Mouse (Mus musculus) myocyte (in vitro differentiated cells): Measurements from ENCODE around the gene Rnf7.

Experiments
- E2F4 ChIP-seq: IDR thresholded peaks from one replicate; pipeline ENCODE4 v1.6.1; 2011; ENCODE audit warnings: mild to moderate bottlenecking, control low read depth, moderate library complexity; ENCODE audit not compliant: insufficient read depth
- MAX ChIP-seq: IDR thresholded peaks from one replicate; pipeline ENCODE4 v1.6.1; 2011; ENCODE audit warnings: low read depth, mild to moderate bottlenecking, control low read depth
- MYOD1 ChIP-seq, 3 experiments: IDR thresholded peaks; one replicate each; pipeline ENCODE4 v1.6.1; 2011; ENCODE audit warnings: control low read depth in 2 of 3, low read depth in 2 of 3, mild to moderate bottlenecking in 2 of 3, moderate library complexity in 1 of 3; ENCODE audit not compliant: insufficient read length in 2 of 3, control insufficient read depth in 1 of 3
- POLR2A ChIP-seq: IDR thresholded peaks from one replicate; pipeline ENCODE4 v1.6.1; 2011; ENCODE audit warnings: low read depth, mild to moderate bottlenecking, control low read depth, moderate library complexity; ENCODE audit not compliant: insufficient read length
- POLR2AphosphoS2 ChIP-seq: IDR thresholded peaks from one replicate; pipeline ENCODE4 v1.6.1; 2011; ENCODE audit warnings: low read depth, control low read depth; ENCODE audit not compliant: insufficient read length

DNA sequence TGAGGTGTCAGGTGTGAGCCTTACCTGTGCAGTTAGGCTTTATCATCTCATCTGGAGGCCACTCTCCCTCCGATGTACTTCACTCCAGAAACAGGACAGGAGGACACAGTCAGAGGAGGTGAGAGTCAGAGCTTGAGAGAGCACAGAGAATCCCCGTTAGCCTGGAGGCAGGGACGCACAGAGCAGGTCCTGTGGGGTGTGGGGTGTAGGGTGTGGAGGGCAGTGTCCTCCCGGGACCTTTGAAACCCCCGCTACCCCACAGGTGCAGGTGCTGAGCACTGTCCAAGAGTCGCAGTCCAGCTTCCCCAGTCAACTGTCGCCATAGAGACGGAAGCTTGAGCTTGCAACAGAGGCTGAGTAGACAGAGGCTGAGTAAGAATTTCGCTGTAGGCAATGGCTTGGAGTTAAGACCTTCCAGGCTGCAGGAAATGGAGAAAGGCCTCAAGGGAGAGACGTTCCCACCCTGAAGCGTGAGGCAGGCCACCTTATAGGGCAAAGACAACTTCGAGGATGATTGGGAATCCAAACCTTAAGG is 46.6 kb upstream of the Rnf7 start, which contains the start of gene Gm28729:
- TF ChIP-seq POLR2AphosphoS2: no peak
- no peak for TF ChIP-seq MAX
- no peak for TF ChIP-seq MYOD1 (IDR thresholded peaks at IDR 0.05; ENCODE audit: control insufficient read depth in 1 of 3, insufficient read length in 2 of 3, low read depth in 2 of 3)
- TF ChIP-seq POLR2A: no peak
- TF ChIP-seq E2F4: no peak
